Mouse (Mus musculus) T-helper 2 cell (primary cell): ENCODE data around the gene Gm26897.

Experiments
- in situ Hi-C: fragments of 300-600 bp; cut with MboI, MseI; formaldehyde crosslinking; loops from one replicate; pipeline ENCODE4 v1.15.1; 2025; ENCODE audit warnings: high pct_unique_total_duplicates

The Gm26897 gene

DNA sequence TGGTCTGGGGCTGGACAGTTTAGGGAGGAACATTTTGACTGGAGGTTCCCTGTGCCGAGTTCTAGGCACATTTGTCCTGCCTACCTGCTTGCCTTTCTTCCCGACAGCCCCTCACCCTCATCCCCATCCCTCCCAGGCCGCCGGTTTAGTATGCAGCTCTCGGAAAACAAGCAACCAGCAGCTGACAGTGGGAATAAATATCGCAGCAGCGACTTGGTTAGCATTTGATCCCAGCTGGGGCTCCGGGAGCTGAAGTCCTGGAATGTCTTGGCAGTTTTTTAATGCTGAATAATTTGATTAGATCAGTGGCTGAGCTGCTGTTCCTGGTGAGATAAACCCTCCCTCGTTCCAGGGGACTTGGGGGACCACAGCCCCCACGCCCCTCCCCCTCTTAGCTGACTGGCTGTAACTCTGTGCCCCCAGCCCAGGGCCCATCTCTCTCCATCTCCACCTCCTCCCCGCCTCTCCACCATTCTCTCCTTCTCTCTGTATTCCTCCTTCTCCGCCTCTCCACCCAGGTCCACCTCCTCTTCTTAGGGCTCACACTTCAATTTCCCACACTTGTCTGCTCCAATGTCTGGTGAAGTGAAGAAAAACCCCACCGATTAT lies 8.7 kb downstream of the Gm26897 start:
- in situ Hi-C loops, result loop anchor here (25.0 kb wide), 1 partner anchor 420 kb away; no protein-coding TSS in a partner anchor

DNA sequence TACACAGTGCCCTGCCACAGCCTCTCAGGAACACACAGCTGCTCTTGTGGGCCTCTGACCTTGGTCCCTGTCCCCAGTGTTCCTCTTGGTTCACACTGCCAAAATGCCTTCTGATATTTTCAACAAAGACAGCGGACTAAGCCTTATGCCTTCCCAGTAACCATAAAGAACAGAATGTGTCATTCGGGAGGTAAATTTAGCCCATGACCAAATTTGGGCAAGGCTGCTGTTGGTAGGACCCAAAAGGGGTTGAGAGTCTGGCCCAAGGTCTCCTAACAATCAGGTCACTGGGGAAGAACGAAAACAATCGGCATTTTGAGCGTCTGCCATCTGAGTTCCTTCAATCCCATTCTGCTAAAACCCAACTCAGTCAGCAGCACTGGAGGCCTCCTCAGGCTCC lies 15.9 kb downstream of the Gm26897 start:
- in situ Hi-C loops, result loop anchor here (25.0 kb wide), 1 partner anchor 413 kb away; no protein-coding TSS in a partner anchor

DNA sequence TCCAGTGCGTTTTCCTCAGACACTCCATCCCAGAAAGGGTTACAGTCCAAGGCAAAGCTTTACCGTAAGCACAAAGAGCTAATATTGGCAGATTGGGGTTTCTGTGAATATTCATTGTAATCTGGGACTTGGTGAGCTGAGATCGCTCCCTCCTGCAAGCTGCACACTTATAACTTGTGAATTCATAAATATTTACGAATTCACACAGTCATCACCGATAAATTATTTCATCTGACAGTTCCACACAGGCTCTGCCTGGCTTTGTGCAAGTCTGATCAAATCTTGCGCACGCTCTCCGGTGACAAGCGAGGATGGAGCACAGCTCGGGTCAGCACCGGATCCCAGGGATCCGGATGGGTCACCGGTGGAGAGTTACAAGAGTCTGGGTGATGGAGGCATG lies 16.4 kb downstream of the Gm26897 start:
- in situ Hi-C loops, result loop anchor here (10.0 kb wide), 1 partner anchor 555 kb away; no protein-coding TSS in a partner anchor

DNA sequence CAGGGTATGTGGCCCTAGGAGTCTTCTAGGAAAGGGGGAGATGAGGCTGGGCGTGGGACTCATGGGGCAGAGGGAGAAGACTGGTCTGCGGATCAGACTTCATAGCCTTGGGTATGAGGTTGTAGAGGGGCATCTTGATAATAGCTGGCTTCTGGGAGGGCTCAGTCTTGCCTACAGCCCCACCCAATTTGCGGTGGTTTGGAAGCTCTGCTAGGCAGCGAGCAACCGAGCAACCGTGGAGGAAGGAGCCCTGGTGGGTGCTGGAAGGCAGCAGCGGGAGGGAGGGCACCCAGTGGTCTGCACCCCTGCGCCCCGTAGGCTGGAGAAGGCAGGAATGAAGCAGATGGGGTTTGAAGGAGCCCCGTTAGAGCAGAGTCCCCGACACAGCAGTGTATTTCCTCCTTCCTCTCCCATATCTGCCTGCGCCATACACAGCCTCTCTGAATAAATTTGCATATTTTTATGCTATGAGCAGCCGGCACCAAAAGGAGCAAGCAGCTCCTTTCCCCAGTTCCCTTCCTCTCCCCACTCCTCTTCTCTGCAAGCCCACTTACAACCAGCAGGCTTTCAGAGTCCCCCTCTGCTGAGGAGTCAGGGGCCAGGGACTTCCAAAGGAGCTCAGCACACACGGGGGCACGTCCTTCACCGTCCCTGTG lies 20.9 kb downstream of the Gm26897 start:
- in situ Hi-C loops, result loop anchor here (10.0 kb wide), 1 partner anchor 550 kb away; no protein-coding TSS in a partner anchor

DNA sequence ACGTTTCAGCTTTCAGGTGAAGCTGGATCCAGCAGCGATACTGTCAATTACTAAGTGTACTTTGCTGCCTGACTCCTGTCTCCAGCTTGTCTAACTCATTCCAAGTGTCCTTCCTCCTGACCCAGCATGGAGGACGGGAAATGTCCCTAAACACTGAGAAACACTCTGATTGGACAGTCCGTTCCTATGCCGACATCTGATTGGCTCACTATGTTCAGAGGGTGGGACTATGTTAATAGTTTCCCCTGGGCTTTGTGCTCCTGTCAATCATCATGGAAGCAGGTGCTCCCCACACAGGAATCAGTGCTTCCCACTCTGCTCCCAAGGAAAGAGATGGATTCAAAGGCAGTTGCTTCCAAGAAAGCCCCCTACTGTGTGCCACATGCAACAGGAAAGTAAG lies 21.6 kb downstream of the Gm26897 start:
- in situ Hi-C loops, result loop anchor here (10.0 kb wide), 1 partner anchor 549 kb away; no protein-coding TSS in a partner anchor

DNA sequence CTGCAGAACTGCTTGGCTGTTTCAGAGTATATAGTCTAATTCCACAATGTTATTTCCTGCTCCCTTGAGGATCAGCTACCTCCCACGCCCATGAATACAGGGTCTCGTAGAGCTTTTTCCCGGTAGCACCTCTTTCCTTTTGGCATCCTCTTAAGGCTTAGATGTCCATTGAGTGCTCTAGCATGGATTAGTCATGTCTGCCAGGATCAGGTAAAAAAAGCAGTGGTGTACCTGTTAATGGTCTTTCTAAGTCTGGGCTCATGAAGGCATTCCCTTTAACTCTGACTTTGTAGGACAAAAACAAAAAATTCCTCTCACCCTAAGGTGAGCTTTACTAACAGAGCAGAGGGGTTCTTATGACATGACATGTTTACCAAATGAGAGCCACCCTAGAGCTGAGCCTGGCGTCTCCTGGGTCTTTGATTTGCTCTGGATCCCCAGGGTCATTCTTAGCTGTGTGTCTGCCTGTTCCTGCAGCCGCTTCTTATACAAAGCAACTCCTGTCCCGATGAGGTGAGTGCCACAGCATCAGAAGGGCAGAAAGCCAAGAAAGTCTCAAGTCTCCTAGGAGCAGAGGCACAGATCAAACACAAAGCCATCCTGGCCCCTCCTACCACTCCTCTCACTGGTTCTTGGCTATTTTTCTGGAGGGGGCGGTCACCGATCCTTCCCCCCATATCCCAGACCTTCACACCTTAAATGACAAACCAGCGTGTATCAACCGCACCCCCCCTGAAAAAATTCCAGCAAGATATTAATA lies 27.2 kb downstream of the Gm26897 start:
- in situ Hi-C loops, result no loop called here

DNA sequence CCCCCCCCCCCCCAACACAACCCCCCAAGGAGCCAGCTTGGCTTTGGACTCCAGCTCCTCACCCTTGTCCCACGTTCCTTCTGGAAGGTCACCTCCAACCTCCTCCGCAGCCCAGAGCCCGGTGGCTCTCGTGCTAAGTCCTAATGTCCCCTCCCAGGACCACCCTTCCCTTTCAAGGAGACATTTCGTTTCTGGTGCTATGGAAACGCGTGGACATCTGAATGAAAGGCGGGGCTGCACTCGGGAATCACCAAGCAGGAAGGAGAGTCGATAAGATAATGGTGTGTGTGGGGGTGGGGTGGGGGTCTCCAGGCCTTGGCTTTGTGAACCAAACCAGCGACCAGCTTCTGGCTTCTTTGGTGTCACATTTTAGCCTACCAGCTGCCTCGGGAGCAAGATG lies 27.9 kb downstream of the Gm26897 start:
- in situ Hi-C loops, result no loop called here

DNA sequence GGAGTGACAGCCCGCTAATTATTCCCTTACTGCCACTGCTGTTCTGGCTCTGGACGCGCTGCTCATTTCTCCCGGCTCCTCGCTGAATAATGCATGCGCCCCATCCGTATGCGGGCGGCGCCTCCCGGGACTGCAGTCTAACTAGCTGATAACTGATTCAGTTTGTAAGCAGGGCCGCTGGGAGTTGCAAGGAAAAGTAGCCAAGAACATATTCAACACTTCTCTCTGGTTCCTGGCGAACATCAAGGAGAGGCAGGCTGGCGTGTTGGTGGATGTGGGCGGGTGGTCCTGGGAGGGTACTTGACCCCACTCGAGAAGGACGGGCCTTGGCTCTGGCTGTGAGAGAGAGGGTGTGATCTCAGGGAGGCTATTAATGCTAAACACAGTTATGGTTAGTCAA lies 28.4 kb downstream of the Gm26897 start:
- in situ Hi-C loops, result no loop called here

DNA sequence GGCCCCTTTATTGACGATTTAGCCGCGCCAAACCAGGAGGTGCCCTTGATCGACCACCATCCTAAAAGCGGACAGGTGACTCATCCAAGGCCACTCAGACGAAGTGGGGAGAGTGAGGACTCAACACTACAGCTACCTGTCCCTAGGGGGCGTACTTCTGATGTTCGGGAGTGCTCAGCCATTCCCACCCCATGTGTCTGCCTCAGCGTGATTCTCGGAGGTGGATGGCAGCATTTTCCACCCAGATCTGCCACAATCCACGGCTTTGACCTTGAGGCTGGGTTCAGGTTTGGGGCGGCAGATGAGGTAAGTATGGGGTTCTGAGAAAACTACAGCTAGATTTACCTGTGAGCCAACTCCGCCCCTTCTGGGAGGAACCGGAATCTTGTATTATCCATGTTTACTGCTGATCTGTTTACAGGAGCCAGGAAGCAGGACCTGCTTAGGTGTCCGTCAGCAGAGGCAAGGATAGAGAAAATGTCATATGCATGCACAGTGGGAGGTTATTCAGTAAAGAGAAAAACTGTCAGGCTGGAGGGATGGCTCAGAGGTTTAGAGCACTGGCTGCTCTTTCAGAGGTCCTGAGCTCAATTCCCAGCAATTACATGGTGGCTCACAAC lies 32.1 kb downstream of the Gm26897 start:
- in situ Hi-C loops, result no loop called here

DNA sequence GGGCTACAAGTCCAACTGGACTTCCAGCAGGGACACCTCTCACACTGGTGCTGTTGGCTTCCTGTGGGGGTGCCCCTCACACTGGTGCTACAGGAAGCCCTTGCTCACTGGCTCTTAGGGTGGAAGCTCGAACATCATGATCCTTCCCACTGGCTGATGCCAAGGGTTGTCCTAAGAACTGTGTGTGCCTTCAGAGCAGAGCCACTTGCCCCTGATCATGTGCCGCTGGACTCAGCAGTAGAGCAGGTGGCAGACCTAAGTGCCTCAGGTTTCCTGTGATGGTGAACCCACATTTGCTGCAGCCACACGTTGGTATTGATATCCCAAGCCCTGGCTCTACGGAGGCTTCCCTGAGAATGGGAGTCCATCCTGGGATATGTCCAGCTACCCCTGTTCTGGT lies 33.0 kb downstream of the Gm26897 start:
- in situ Hi-C loops, result no loop called here

DNA sequence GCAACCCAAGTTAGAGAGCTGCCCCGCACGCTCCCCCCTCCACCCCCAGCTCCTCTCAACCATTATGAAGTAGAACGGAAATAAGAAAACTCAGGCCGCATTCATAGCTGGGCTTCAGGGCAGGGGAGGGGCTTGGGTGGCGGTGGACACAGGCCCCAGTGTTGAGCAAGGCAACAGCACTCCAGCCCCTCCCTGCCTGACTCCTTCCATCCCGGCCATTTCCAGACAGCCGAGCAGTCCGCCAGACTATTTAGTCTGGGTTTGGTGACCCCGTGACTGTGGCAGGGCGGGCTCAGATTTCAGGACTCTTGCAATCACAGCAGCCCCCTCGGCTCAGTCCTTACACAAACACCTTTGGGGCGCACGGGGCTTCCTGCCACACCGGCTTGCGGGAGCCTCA lies 36.5 kb downstream of the Gm26897 start:
- in situ Hi-C loops, result no loop called here

DNA sequence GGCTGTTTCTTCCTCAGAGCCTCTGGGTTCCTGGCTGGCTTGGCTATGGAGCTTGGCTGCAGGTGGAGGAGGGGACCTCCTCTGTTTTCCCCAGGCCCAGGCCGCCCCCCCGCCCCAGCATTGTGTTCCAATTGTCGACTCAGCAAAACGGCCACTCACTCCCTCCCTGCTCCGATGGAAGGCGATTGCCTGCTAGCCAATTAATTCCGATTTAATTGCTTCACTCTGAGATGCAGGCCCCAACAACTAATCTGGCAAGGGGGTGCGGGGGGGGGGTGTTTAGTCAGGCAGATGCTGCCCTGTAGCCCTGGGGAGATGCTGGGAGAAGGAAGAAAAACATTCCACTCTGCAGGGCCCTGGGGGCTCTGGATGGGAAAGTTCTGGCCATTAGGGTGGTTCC lies 38.4 kb downstream of the Gm26897 start:
- in situ Hi-C loops, result no loop called here

DNA sequence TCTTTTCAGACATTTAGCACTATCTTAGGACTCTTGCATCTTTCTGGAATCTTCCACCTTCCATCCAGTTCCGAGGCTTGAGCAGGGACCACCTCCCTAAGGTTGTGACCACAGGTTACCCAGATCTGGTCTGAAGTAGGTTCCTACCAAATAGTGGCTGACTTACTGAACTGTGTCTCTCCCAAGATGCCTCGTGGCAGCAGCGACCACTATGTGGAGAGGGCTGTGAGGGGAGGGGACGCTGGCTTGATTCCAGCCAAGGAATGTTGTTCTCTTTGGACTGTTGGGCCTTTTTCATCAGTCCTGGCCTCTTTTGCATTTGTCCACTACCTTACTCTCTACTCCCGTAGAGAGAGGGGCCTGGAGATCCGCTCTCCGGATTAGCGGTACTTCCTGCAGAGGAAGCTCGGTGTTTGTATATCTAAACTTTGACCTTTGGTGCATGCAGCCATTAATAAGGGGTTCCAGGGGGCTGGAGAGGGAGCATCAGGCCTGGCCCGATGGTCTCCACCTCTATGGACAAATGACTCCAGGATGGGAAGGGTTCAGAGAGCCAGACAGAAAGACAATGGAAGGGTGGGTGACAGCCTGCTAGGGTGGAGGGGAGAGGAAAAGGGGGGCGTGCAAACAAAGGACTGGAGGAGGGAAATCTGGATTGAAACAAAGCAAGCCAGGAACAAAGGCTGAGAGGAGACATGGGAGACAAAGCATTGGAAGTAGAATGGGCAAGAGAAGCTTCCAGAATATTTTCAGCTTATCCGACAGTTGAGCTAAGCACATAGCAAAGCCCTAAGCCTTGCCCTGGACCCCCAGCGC lies 39.1 kb downstream of the Gm26897 start:
- in situ Hi-C loops, result no loop called here

DNA sequence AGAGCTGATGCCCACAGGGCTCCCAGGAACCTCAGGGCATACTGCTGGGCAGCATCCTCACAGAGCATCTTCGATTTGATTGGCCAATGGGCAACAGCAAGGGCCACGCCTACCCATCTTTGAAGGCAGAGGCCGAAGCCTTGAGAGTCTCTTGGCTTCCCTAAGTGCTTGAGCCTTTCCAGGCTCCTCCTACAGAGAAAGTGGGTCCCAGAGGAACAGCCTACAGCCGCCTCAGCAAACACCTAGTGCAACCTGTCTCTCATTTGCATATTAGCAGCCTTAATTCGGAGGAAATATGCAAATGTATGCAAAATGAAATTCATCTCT lies 39.6 kb downstream of the Gm26897 start:
- in situ Hi-C loops, result no loop called here

DNA sequence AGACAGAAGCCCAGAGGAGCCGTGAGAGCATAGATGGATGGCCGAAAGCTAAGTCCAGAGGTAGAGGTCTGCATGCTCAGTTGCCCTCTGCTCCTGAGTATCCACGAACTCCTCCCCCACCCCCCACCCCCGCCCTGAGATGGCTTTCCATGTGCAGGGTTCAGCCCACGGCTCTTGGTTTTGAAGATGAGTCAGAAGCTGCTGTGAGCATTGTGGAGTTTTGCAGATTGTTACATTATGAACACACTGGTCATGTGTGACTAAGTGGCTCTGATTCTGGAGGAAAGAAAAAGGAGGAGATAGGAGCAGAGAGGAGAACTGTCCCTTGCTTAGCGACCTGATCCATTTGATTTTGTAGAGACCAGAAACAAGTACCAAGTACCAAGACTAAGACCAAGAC lies 42.5 kb downstream of the Gm26897 start:
- in situ Hi-C loops, result no loop called here

DNA sequence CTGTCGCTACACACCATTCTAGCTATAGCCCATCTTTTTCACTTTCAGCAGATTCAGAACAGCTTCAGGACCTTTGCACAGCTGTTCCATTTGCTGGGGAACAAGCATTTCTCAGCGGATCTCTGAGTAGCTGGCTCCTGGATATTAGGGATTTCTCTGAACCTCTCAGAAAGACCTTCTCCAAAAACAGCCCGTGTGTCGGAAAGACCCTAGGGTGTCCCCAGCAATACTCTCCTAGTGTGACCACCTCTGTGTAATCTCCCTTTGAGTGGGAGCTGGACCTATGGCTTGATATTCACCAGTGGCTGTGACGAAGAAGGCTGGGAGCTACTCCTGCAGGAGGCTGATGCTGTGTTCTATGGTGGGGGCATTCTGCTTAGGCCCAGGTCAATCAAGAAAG lies 44.4 kb downstream of the Gm26897 start:
- in situ Hi-C loops, result no loop called here

DNA sequence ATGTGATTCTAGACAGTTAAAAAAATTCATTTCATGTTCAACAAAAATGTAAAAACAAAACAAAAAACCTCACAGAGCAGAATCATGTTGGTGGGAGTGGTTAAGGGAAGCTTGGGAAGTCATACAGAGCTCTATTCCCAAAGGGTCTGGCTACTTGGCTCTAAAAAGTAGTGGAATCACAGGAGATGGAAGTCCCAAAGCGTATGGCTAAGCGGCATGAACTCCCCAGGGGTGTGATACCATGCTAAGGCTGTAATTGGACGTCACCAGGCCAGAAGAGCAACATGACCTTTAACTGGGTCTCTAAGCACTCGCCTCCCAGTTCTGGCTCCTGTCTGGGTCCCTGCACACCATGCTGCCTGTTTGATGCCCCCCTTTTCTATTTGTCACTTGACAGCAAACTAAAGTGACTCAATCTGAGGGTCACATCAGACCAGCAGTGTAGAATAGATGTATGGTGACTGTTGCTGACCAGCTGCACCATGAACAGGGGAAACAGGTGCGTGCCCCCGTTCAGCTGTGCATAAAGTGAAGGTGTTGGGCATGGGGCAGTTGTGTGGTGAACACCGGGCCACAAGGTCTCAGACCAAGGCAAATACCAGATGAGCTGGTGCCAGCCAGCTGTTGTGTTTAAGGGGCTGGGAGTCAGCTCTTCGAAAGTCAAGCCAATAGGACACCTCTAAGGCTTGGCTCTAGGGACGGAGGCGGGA lies 46.2 kb downstream of the Gm26897 start:
- in situ Hi-C loops, result no loop called here
